Mouse (Mus musculus) cerebellum, postnatal 10 days (tissue): ENCODE measurements around the gene Rnf220.

ENCODE experiments used
- DNase-seq, 2 experiments: peaks; one replicate each; pipeline ENCODE4 v3.0.0; 2021; ENCODE audit warnings: mixed read lengths in 2 of 2

Rnf220 gene

DNA sequence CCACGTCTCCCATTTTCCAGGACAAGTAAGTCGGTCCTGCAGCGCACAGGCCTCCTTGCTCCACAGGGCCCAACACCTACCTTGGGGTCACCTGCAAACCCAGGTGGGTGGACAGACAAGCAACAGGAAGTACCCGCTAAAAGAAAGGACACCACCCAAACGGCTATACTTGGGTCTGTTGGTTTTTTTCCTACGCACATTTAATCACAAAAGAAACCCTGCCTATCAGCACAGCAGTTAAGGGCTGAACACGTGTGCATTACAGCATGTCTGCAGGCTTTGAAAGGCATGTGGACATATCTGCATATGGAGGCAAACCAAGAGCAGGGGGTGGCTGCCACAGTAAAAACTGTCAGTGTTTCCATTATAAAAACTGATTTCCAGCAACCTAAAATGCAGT lies 10.7 kb downstream of the Rnf220 start:
- no peak for DNase-seq

DNA sequence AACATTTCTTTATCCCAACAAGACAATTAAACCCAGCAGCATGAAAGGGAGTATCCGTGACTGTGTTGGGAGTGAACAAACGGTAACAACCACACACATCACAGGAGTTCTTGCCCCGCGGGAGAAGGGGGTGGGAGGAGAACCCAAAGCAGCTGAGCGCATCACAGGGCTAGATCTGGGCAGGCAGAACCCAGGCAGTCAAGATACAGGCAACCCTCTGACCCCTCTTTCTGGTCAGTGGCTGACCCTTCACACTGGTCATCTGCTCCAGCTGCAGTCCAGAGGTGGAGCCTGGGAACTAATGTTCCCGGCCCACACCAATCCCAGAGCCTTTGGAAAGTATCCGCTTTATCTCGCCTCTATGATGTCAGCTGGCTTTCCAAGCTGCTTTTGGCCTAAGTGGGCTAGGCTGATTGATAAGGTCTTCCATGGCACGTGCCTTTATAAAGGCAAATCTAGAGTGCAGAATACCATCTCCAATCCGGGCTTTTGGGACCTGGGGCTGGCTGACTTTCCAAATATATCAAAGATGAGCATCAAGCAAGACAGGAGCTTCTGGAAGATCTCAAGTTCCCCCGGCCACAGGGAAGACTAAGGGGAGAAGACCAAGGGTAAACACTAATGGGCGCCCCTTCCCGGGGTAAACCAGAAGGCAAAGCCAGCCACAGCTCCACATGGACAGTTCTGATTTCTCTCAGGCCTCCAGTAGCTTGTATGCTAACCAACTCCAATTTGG lies 11.6 kb downstream of the Rnf220 start:
- no peak for DNase-seq

DNA sequence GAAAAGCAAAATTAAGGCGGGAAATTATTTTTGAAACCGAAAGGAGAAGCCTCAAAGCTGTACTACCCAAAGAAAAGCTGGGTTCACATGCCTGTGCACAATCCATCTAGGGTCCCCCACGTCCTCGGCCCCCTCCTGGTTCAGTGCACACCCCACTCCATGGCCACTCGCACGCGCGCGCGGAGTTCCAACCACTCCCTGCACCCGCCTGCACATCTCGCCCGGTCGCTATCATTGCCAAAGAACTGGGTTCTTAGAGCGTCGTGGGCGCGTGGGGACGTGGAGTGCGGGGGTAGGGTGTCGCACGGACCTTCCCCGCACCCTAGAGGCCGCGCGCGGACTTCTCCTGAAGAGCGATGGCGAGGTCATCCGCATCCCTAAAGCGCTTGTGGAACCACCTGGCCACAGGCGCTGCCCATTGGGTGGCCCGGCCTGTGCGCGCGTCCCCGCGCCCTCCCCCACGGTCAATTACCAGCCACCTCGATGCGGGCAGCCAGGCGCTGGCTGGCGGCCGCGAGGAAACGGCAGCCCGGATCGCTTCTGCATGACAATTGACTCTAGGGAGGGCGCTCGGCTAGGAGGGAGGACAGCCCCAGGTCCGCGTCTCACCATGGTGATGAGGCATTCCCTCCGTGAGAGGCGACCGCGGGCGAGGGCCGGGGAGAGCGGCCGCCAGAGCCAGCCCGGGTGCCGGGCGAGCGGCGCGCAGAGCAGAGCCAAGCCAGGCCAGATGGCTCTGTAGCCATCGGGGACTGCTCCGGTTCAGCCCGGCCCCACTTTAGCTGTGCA lies 12.4 kb downstream of the Rnf220 start:
- peak; percentile 75 to 82 for DNase-seq

DNA sequence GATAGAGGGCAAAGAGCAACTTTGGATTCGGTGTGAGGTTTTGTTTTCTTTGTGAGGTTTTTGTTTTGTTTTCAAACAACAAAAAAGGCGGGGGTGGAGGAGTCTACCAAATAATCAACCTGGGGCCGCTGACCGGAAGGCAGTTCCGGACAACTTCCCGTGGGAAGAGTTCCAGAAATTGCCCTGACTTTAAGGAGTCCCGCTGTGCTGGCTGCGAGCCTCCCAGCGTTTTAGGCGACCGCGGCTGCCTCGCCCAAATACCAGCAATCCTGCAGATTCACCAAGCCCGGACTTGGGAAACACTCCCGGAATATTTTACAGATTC lies 13.0 kb downstream of the Rnf220 start:
- peak; percentile 69 to 70 for DNase-seq

DNA sequence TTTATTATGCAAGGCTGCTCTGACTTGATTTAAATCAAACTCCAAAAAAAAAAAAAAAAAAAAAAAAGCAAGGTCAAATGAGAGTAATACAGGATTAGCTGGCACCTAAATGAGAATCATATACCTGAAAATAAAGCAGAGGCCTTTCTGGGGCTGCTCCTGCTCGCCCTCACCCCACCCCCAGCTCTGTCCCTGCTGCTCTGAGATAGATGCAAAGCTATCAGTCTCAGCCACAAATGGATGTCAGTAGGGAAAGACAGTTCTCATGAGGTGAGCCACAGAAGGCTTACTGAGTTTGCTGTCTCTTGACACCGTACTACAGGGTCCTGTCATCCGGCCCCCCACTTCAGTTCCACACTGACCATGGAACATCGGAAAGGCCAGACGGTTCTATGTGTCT lies 14.7 kb downstream of the Rnf220 start:
- DNase-seq = no peak

DNA sequence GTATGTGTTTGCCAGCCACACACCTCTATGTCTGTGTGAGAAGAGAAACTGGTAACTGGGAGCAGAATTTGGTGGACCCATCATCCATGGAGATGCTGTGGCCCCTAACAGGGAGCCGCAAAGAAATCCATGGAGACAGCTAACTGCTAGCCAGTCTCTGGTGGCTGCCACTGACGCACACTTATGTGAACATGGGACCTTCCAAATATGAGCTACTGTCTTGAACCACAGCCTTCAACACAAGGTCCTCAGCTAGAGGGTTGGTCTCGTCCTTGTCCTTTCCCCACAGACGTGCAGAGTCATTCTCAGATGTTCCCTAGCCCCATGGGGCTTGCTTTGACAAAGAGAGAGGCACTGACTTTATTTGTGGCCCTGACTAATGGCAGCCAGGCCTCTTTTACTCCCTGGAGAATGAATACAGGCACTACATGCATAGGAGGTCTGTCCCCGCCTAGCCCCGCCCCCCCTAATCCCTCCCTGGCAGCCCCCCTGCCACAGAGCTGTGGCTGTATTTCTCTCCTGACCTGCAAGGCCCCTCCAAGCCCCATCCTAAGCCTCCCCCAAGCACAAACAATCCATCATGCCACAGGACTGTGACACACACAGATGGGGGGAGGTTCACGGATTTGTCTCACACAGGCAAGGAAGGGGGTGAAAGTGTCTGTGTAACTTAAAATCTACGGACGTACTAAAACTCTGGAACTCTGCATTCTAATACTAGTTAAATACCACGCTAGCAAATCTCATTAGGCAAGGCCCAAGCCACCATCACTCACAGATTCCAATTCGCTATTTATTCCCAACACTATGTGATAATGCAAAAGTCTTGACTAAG lies 16.0 kb downstream of the Rnf220 start:
- no peak for DNase-seq

DNA sequence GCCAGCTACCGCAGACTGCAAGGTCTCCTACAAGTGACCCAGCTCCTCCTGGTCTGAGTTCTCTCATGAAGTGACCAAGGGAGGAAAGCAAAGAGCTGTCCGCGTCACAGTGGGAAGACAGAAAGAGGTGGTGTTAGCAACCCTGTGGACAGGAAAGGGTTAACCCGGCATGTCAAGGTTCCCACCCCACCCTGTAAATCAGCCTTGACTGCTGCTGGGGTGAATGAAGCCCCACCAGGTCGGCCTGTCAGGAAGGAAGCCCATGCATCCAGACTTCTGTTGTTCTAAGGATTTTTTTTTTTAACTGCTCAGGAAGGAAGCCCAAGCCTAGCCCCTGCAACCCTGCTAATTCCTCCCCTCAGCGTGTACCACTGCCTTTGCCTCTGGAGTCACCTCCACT lies 16.9 kb downstream of the Rnf220 start:
- no peak for DNase-seq

DNA sequence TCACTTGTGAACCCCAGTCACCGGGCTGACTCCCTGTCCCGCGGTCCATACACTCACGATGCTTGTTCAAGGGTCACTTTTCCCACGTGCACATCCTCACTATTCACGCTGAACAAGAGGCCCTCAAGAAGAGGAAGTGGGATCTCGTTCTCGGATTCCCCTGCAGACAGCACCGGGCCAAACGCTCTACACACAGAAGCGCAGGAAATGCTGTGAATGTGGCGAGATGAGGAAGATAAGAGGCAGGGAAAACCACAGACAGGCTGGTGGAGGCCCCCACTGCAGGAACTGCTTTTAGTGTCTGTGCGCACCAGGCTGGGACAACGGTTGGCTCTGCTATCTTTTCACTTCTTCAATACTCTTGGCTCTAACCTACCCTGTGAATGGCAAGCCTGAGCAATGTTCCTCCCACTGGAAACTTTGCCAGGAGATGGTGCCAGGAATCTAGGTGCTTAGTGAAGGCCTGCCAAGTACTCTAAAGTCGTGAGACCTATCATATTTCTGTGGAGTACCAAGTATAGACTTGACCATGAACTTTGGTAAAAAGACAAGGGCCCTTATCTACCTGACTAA lies 18.7 kb downstream of the Rnf220 start:
- DNase-seq = peak; percentile 73 to 77

DNA sequence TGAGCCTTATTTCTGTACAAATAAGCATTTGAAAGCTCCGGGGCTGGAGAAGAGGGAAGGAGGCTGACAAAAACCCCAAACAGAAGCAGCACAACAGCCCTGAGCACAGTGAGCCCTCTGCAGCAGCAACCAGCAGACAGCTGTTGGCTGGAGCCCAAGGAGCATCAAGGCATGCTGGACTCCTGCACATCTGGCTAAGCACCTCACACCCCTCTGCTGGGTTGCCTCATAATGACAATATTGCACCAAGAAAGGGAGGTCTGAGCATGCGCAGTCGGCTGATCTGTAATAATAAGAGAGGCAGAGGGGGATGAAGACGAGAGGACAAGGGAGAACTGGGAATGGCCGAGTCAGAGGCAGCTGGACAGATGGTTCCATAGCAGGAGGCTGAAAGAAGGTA lies 19.5 kb downstream of the Rnf220 start:
- DNase-seq = no peak

DNA sequence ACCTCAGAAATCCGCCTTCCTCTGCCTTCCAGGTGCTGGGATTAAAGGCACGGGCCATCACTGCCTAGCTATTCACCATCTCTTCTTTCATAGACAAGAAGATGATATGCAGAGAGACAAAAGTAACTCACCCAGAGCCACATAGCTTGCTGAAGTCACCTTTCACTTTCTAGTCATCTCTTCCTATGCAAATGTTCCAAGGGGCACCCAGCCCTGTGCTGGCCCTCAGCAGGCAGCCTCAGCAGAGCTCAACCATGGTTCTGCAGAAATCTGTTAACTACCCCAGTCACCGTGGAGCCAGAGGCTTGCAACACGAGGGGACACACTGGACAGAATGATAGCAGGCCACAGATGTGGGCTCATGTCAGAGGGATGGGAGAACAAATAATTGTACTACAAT lies 20.1 kb downstream of the Rnf220 start:
- no peak for DNase-seq

DNA sequence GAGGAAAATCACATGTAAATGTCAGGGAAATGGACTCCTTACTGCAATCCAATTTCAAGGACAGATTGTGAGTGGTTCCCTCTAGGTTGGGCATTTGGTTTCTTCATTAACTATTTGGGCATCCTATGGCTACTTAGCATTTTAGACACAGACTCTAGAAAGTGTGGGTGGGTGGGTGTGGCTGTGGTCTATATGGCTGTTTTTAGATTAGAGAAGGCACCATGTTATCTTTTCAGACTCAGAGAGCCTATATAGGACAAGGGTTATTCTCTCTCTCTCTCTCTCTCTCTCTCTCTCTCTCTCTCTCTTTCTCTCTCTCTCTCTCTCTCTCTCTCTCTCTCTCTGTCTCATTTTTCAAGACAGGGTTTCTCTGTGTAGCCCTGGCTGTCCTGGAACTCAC lies 20.5 kb downstream of the Rnf220 start:
- no peak for DNase-seq

DNA sequence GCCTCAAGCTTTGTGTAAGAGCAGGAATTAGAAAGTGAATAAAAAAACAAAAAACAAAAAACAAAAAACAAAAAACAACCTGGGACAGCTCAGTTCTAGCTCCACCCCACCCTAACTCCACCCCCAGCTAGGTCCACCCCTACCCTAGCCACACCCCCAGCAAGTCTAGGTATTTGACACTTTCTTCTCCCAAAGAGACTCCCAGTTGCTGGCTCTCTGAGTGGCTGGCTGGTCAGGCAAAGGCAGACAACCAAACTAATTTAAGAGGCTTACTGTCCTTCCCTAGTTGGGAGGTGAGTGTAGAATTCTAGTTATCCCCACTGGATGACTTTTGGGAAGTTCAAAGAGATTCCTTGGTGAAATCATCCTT lies 22.9 kb downstream of the Rnf220 start:
- no peak for DNase-seq

DNA sequence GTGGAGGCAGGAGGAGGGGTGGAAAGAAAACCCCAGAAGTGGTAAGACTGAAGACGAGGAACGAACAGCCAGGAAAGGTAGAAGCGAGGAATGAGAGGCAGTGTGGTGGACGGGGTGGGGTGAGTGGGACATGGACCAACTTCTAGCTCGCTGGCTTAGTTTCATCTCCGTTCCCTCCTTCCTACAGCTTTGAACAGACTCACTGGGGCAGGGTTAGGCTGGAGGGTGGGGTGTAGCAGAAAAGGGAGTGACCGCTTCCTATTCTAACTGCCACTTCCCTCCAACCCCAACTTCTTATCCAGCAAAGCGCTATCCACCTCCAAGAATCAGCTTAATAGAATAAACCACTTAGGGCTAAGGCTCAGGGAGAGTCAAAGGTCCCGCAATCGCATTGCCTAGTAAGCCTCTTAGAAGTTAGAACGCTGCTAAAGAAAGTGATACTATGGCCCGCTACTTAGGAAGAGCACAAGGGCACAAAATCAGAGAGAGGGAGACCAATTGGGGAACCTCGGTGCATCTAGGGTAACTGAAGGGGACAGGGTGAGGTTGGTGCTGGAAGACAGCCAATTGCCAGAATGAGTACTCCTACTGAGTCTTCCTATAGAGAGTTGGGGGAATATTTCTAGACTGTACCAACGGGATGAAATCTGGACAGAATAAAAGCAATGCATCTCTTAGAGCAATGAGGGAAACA lies 23.4 kb downstream of the Rnf220 start:
- no peak for DNase-seq

DNA sequence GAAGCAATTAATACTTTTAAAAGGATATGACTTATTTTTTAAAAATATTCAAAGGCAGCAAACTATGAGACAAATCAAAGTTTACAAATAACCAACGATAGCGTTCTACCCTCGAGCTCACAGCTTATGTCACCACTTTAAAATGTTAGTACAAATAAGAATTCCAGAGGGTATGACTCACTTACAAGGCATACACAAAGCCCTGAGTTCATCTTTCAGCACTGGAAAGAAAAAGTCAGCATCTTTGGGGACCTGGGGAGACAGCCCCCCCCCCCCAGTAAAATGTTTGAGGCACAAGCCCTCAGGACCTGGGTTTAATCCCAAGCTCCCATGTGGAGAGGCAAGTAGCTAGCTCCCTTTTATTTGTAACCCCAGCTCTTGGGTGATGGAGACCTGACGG lies 27.4 kb downstream of the Rnf220 start:
- no peak for DNase-seq

DNA sequence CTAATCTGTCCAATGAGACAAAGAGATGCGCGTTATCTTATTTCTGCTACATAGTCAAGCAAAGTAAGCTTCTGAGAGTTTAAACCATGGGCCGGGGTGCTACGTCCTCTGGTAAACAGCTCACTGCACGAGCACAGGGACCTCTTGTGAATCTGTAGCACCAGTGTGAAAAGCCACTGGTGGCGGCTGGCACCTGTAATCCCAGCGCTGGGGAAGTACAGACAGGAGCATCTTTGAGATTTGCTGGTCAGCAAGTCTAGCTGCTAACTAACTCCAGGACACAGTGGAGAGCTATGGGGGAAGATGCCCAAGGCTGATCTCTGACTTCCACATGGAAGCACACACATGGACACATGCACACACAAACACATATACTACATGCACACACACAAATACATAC lies 28.9 kb downstream of the Rnf220 start:
- no peak for DNase-seq

DNA sequence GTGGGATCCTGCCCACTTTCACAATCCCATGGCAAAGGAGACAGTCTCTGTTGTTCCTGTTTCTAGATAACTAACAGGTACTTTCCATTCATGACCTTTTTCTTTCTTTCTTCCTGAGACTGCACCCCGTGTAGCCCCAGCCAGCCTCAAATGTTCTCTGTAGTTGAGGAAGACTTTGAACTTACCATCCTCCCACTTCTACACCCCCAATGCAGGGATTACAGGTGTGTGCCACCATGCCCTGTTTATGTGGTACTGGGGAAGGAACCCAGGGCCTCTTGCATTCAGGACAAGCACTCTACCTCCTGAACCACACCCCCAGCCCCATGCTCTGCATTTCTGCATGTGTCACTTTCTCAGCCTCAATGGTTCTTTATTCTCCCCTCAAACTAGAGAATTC lies 47.7 kb downstream of the Rnf220 start:
- no peak for DNase-seq

DNA sequence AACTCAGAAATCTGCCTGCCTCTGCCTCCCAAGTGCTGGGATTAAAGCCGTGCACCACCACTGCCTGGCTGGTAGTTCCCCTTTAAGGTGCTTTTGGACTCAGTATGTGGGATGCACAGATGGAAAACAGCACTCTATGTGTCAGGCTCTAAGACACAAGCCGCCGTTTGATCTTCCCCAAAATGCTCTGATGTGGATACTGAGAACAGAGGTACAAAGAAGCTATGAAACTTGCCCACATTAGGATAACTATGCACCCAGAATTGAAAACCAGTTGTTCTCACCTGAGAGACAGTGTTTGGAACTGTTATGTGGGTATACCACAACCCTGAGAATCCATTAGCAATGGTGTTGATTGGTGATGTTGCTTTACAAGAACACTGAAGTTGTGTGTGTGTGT lies 48.9 kb downstream of the Rnf220 start:
- no peak for DNase-seq

DNA sequence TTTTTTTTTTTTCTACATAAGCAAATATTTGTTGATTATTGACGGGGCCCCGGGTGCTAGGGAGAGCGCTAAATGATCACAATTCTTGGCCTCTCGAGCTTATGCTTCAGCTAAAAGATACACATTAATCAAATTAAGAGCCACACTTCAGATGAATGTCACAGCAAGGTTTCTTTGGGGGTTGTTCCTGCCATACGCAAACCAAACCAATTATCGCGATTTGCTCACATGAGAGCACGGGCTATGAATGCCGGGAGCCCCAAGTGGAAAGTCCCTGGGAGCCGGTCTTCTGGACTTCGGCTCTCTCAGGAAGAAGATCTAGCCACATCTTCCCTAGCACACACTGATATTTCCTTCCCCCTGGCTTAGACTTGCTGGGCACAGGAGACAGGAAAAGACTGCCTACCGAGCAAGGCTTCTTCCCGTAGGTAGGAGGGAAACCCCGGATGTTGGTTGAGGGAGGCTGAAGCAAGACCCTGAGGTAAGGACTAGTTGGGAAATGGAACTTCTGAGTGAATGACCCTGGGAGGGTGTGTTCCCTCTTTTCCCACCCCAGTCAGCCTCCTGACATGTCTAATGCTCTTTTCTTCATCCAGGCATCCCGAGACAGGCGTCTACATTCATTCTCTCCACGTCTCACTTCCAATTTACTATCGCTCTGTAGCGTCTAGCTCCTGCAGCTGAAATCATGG lies 51.2 kb downstream of the Rnf220 start:
- no peak for DNase-seq

DNA sequence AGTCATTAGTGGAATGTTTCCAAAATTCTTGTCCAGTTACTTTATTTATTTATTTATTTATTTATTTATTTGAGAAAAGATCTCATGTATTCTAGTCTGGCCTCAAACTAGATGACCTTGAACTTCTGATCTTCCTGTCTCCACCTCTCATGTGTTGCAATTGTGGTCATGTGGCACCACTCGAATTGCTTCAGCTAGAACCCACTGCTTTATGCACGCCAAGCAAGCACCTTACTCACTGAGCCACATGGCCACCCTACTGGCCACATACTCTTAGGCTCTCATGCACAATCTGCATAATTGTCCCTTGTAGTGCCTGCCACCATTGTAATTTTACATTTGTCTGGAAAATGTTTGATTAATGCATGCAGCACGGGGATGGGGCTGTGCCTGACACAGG lies 57.9 kb downstream of the Rnf220 start:
- no peak for DNase-seq

DNA sequence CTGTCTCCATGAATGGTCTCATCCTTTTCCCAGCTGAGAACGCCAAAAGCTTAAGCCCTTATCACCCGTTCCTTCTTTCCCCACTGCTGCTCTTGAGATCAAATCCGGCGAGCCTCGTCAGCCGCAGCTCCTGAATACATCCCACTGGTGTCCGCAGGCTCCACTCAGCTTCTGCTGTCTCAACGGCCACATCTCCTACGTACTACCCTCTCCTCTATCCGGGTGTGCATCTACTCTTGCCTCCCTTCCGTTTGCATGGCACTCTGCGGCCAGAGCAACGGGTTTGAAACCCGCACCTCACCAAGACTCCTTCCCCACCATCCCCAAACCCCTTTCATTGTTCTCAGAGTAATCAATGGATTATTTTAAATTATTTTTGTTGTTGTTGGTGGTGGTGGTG lies 58.8 kb downstream of the Rnf220 start:
- DNase-seq = no peak

DNA sequence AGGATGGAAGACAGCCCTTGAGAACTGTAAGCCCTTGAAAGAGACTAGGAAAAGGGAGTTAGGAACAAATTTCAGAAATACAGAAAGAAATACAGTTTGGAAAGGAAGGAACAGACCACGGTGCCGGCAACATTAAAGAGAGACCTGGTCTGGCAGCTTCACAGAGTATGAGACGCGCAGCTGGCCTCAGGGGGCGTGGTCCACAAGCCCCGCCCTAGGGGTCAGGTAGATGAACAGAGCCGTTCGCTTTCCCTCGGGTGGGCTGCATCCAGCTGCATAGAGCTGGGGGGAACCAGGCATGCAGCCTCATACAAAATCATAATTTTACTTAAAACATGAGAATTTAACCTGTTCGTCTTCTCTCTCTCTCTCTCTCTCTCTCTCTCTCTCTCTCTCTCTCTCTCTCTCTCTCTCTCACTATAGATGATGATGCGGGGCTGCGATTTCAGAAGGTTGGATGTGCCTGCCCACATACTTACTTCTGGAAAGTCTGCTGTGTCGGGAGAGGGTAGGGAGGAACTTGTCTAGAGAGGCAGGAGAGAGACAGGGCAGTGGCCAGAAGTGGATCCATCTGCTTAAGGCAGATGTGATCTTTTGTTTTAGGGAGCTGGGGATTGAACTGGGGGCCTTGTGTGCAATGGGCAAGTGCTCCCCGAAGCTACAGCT lies 59.7 kb downstream of the Rnf220 start:
- DNase-seq = no peak

DNA sequence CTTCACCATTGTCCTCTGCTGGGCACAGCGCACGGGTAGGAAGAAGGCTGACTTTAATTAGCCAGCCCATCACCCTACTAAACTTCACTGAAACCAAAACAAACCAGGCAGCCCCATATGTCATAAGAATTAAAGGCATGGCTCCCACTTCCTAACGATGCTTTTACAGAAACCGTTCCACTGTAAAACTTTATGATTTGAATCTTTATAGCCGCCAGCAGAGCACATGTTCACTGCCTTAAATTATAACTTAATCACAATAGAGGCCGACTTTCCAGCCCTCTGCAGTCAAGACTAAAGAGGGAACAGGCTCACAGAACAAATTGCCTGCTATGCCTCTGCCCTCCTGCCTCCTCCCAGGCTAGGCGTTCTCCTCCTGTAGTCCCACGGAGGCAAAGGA lies 62.5 kb downstream of the Rnf220 start:
- no peak for DNase-seq
